Mouse (Mus musculus): ENCODE results near the gene Mfsd12.
A peak's percentile ranks its signal among the peaks of the same experiment; 100 is the strongest.

Gene Mfsd12

DNA sequence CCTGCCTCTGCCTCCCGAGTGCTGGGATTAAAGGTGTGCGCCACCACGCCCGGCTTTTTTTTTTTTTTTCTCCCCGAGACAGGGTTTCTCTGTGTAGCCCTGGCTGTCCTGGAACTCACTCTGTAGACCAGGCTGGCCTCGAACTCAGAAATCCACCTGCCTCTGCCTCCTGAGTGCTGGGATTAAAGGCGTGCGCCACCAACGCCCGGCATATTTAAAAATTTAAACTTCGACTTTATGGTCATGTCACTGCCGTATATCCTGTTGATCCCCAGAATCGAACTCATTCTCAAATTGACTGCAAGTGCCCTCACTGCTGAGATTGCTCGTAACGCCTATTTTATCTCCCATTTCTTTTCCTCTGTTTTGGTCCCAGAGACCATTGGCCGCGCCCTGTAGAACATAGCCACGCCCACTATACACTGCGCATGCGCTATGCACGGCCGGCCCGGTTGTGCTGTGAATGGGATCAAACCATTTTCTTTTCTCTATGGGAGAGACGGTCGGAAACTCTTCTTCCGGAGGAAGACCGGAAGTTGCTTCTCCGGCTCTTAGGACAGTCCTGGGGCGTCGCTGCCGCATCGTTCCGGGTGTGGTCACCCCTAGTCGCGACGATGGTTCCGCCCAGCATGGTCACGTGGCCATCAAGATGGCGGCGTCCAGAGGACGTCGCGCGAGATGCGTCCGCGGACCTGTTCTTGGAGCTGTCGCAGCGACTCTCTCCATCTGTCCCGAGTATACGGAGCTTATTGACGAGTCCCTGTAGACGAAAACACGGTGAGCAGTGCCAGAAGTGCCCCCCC is 26.7 kb downstream of the Mfsd12 start, which contains the start of the genes Dohh and Gm48551:
Dohh (plus strand) TSS at position 627 of the 803 bp plus-strand sequence.
Gm48551 (plus strand) TSS at position 665 of the 803 bp plus-strand sequence.
- DNase-seq, result peak; percentile 95 to 97

DNA sequence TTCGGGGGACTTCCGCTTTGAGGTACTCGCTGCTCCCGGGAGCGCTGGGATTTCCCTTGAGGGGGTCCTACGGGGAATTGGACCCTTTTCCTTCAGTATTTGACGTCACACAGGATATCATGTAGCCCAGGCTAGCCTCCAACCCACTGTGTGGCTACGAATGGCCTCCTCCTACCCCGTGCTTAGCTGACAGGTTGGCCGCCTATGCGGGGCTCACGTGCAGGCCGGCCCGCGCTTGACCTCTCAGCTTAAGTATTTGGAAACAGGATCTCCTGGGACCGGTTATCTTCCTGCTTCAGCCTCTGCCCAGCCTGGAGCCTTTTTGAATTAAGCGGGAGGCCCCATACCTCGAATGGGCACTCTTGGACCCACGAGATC is 27.3 kb downstream of the Mfsd12 start:
- no peak for DNase-seq

GRCm38 (mm10) chr10:81385603-81386306 is 28.5 kb downstream of the Mfsd12 start:
- no peak for DNase-seq

- no peak for DNase-seq
Observed at GRCm38 (mm10) chr10:81387716-81388115, 30.4 kb downstream of the Mfsd12 start.

GRCm38 (mm10) chr10:81388505-81389055 is 31.3 kb downstream of the Mfsd12 start, which contains the start of gene Gm48552:
TSS of gene Gm48552 (plus strand) at chr10:81389005.
- no peak for DNase-seq

DNA sequence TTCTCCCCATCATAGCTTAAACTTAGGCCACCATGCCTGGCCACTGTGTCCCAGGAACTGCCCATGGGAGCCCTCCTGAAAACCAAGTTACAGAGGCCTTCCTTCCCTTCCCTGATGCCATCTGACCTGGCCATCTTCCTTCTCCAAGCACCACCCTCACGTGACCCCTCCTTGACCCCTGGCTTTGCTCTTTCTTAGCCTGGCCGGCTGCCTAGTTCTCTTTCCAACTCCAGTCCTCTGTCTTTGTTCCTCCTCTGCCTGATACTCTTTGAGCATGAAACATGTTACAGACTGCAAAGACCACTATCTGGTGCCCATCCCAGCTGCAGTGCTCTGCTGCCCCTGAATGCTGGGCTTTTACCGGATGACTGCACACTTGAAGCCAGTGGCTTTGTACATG is 32.1 kb downstream of the Mfsd12 start:
- DNase-seq, result no peak

DNA sequence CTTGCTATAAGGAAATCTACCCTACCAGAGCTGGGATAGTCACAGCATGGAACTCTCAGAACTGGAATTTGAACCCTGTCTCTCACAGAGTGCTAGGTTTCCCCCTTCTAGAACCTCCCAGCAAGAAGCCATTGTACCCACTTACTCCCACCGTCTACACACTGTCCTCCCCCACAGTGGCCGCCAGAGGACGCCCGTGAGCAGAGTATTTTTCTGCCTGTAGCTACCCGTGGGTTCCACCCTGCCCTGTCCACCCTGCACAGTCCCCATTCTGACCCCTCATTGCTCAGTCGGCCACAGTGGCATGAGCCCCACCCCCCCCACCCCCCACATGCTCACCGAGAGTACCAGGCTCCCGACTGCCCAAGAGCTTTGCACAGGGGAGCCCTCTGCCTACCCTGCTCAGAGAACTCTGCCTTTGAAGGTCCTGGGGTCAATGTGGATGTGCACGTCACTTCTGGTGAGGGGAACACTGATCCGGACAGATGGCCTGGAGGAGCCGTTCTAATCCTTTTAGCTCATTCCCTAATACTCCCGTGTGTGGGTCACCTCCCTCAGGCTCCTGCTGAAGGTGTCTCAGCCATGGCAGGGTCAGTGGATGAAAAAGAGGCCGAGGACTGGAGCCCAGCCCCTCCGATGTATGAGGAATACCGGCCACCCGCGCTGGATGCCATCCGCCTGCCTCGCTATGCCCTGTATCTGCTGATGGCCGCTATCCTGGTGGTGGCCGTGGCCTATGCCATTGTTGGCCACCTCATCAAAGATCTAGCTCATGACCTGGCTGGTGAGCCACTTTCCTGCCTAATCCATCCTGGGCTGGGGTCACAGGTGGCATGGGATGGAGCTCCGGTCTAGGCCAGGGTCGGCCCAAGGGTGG is 32.7 kb downstream of the Mfsd12 start:
- DNase-seq, result peak; percentile 72 to 79

DNA sequence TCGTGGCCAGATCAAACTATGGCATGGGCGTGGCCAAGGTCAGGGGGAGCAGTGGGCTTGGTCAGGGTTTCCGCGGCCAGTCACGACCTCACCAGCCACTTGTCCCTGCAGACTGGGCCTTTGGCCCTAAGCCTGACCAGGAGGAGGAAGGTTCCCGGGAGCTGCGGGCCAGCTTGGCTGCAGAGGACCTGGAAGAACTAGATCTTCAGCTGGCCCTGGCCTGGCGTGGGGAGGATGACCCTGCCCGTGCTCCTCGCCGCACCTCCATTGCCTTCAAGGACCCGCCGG is 33.3 kb downstream of the Mfsd12 start:
- no peak for DNase-seq

DNA sequence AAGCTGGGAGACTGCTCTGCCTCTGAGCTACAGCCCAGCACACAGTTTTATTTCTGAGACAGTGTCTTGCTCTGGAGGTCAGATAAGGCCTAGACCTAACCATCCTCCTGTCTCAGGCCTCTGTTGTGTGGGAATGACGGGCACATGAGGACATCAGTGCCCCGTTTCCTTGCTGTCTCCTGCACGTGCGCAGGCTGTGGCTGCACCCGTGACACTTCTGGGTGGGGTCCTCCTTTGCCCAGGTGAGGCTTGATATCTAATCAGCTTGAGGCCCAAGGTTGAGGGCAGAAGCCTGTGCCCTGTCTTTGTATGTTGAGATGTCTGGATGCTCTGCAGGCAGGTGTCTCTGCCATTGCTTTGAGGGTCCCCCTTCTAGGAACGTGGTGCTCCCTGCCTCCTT is 35.0 kb downstream of the Mfsd12 start:
- no peak for DNase-seq

DNA sequence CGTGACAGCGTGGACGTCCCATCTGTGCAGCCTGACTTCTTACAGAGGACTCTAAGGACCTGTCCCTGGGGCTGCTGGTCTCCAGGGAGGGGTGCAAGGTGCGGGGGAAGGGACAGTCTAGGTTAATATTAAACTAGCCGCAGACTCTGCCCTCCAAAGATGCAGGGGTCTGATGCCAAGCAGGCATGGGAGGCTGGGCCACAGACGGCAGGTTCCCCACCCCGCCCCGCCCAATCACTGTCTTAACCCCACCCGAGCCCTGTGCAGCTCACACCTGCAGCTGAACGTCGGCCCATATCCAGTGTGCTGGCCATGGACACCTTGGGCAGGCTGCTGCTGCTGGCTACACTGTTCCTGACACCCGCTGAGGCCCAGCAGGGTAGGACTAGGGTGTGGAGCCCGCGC is 35.5 kb downstream of the Mfsd12 start, which contains the start of gene Smim24:
Smim24 (plus strand) TSS at position 271 of the 405 bp plus-strand sequence.
- DNase-seq, result no peak

DNA sequence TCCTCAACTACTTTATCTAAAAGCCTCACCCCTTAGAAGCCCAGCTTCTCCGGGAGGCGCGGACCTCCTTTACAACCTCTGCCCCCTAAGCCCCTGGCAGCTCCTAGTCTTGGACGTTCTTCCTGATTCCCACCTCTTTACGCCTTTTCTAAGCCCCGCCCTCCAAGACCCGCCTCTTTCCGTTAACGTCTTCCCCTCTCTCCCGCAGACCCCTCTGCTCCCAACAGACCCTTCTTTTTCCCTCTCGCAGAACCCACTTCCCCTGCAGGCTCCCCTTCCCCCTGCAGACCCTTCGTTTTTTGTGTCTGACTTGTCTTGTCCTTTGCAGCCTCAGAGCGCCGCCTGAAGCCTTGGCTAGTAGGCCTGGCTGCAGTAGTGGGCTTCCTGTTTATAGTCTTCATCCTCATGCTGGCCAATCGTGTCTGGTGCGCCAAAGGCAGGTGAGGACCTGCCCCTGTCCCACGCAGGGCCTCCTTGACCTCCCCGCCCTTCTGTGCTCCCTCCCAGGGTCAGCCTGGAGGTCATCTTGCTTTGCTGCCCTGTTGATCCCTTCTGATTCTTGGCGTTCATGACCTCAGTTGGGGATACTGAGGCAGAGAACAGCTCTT is 36.3 kb downstream of the Mfsd12 start:
- peak; percentile 75 to 80 for DNase-seq

GRCm38 (mm10) chr10:81395127-81395526 is 37.8 kb downstream of the Mfsd12 start:
- DNase-seq, result peak; percentile 67 to 72

DNA sequence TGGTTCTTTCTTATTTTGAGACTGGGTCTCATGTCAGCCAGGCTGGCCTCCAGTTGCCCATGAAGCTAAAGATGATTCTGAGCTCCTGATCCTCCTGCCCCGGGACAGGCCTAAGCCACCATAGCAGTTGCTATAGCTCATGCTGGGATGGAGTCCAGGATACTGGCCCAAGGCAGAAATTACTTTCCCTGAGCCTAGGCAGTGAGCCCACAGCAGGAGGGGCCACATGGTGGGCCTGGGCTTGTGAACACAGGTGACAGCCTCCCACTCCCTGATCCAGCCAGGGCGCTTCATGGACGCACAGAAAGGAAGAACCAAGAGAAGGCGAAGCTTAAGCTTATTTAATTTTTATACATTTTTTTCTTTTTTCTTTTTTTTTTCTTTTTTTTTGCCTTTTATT is 38.6 kb downstream of the Mfsd12 start:
- DNase-seq, result no peak

- peak in 1 of 2 experiments; percentile 51 for DNase-seq
Observed at GRCm38 (mm10) chr10:81396749-81397148, 39.5 kb downstream of the Mfsd12 start.

DNA sequence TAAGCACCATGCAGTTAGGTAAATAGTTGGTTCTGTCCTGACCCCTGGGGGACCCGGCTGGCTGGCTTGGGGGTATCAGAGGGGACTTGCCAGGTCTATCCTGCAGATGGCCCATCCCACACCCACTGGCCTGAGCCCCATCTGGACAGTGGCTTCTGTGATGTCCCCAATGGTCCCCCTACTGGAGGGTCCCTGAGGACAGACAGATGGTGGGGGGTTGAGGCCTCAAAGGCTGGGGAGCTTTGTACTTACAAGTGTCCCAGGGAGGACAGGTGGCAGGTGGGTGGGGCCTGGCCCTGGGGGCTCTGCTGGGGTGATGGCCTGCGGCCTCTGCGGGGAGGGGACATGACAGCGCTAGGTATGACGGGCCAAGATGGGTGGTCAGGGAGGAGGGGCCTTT is 42.0 kb downstream of the Mfsd12 start:
- DNase-seq, result no peak

GRCm38 (mm10) chr10:81399798-81400308 is 42.6 kb downstream of the Mfsd12 start:
- DNase-seq, result no peak

GRCm38 (mm10) chr10:81400371-81401204 is 43.3 kb downstream of the Mfsd12 start:
- no peak for DNase-seq

DNA sequence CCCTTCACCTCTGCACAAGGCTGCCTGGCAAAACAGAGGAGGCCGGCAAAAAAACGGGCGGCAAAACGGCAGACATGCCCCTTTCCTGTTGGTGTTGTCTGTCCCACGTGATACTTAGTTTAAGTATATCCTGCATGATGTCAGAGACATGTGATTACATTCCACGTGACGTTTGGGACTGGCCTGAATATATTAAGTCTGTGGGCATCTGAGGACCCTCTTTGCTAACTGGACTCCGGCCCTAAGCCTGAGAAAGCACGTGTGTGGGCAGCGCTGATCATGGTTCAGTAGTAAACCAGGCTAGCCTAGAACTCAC is 43.9 kb downstream of the Mfsd12 start:
- DNase-seq, result no peak

- no peak for DNase-seq
Observed at GRCm38 (mm10) chr10:81401521-81402226, 44.4 kb downstream of the Mfsd12 start.

GRCm38 (mm10) chr10:81402227-81402765 is 45.0 kb downstream of the Mfsd12 start:
- no peak for DNase-seq

Measured in thymus, postnatal 36 days (tissue).